Mouse (Mus musculus) lung, postnatal 25 days (tissue): ENCODE results near the gene Hdac6.
"Not testable (repeated sequence)": the region's sequence is repeated elsewhere in the genome, so short reads cannot be mapped to it uniquely, and the experiment has no call there.

Experiments
- DNase-seq: peaks from one replicate; pipeline ENCODE4 v3.0.0; 2022; ENCODE audit warnings: low spot score

Hdac6 gene

GRCm38 (mm10) chrX:7919601-7920383 lies 27.9 kb downstream of the Hdac6 start, which contains the start of gene Pcsk1n:
Pcsk1n (plus strand) TSS chrX:7919822.
- DNase-seq, result no peak

GRCm38 (mm10) chrX:7917960-7918359 lies 29.7 kb downstream of the Hdac6 start:
- DNase-seq, result not testable (repeated sequence)

GRCm38 (mm10) chrX:7915669-7916068 lies 32.0 kb downstream of the Hdac6 start:
- DNase-seq, result peak; percentile 37

- DNase-seq, result no peak
Observed at GRCm38 (mm10) chrX:7910473-7910872, 37.2 kb downstream of the Hdac6 start.

- DNase-seq, result not testable (repeated sequence)
Observed at GRCm38 (mm10) chrX:7909242-7909641, 38.4 kb downstream of the Hdac6 start, which contains the start of gene Gm10490. Gm10490 (plus strand) TSS chrX:7909542.

- DNase-seq, result no peak
Observed at GRCm38 (mm10) chrX:7907735-7908134, 40.0 kb downstream of the Hdac6 start, which contains the start of gene Gm10491. Gm10491 (minus strand) TSS chrX:7907835.

- no peak for DNase-seq
Observed at GRCm38 (mm10) chrX:7904441-7904840, 43.2 kb downstream of the Hdac6 start.

GRCm38 (mm10) chrX:7898880-7899874 lies 48.5 kb downstream of the Hdac6 start, which contains the start of the genes Pqbp1 and Timm17b:
Pqbp1 (minus strand) TSS chrX:7899269.
Timm17b (plus strand) TSS chrX:7899357.
- DNase-seq, result peak; percentile 94

GRCm38 (mm10) chrX:7898211-7898610 lies 49.5 kb downstream of the Hdac6 start:
- DNase-seq, result no peak

- DNase-seq, result peak; percentile 93
Observed at GRCm38 (mm10) chrX:7883841-7884567, 63.7 kb downstream of the Hdac6 start, which contains the start of gene Slc35a2. Slc35a2 (plus strand) TSS chrX:7884028.
